Mouse (Mus musculus) G1E (cell line): ENCODE measurements at regions not wholly inside any gene's neighbourhood (a gene's known extent, or its start where the extent isn't known, plus 50 kb on each side); places are given as distances from the start of the nearest gene placed in this dataset.

Experiments
- ATAC-seq: 2 replicates; pipeline ENCODE4 v1.8.0; 2016; ENCODE audit warnings: mild to moderate bottlenecking; ENCODE audit not compliant: insufficient number of reproducible peaks, poor library complexity, low FRiP score, severe bottlenecking; ENCODE audit errors: extremely low read depth
- DNase-seq: peaks from one replicate; pipeline ENCODE4 v3.0.0; 2012; ENCODE audit warnings: low spot score
- H3K27me3 ChIP-seq: 2 replicates; pipeline ENCODE4 v1.6.1; 2012; ENCODE audit warnings: mild to moderate bottlenecking, low read length, inconsistent platforms; ENCODE audit not compliant: insufficient read depth
- H3K36me3 ChIP-seq: replicated peaks from 2 replicates; pipeline ENCODE3; 2012; ENCODE audit warnings: mild to moderate bottlenecking, inconsistent platforms
- H3K4me1 ChIP-seq: 2 replicates; pipeline ENCODE4 v1.6.1; 2012; ENCODE audit warnings: low read depth, low read length, inconsistent platforms, mixed read lengths; ENCODE audit not compliant: insufficient read depth
- H3K4me3 ChIP-seq: 2 replicates; pipeline ENCODE4 v1.5.1; 2012; ENCODE audit warnings: low read depth, mild to moderate bottlenecking, inconsistent platforms, low read length, moderate library complexity, mixed read lengths
- H3K9me3 ChIP-seq: replicated peaks from 2 replicates; pipeline ENCODE4 v1.6.1; 2012; ENCODE audit warnings: inconsistent platforms
- CTCF ChIP-seq: IDR thresholded peaks from 2 replicates; pipeline ENCODE4 v1.5.1; 2012; ENCODE audit warnings: low read depth, low read length, inconsistent platforms, mixed read lengths
- GATA1 ChIP-seq: IDR thresholded peaks from 2 replicates; pipeline ENCODE4 v1.6.1; 2012; ENCODE audit warnings: borderline replicate concordance, low read length, inconsistent platforms, mixed read lengths
- GATA2 ChIP-seq: IDR thresholded peaks from 2 replicates; pipeline ENCODE4 v1.6.1; 2012; ENCODE audit warnings: low read depth, low read length, inconsistent platforms, borderline replicate concordance
- POLR2AphosphoS5 ChIP-seq: IDR thresholded peaks from 2 replicates; pipeline ENCODE4 v1.6.1; 2012; ENCODE audit warnings: low read depth, low read length, inconsistent platforms; ENCODE audit not compliant: insufficient replicate concordance
- TAL1 ChIP-seq: conservative IDR thresholded peaks from 2 replicates; pipeline ENCODE4 v1.6.1; 2012; ENCODE audit warnings: low read depth, low read length, inconsistent platforms, mixed read lengths

- Histone ChIP-seq H3K4me3 (no peak overlapping the region), H3K27me3 (no peaks in the 10 kb centered on the region), H3K9me3 (no peaks in the 10 kb centered on the region), H3K36me3 (no peaks in the 10 kb centered on the region), H3K4me1 (no peaks in the 10 kb centered on the region)
- ATAC-seq (no peak), DNase-seq (no peak)
- TF ChIP-seq POLR2AphosphoS5 (no peak), GATA2 (no peak), GATA1 (no peak), TAL1 (no peak), CTCF (no peak)
These were observed 430.1 kb downstream of the Rps29 start for GRCm38 (mm10) chr12:68728882-68729281.

GRCm38 (mm10) chr12:68718946-68719345 is 440.0 kb downstream of the Rps29 start:
- ATAC-seq = no peak
- Histone ChIP-seq H3K4me3 (no peak overlapping the region), H3K27me3 (no peaks in the 10 kb centered on the region), H3K9me3 (0 out of 2 replicates have a peak, but pooled peaks cover 4% of the 10 kb centered on the region), H3K4me1 (no peaks in the 10 kb centered on the region), H3K36me3 (no peaks in the 10 kb centered on the region)
- TF ChIP-seq GATA2 = no peak
- TF ChIP-seq POLR2AphosphoS5 = no peak
- no peak for DNase-seq

- no peak for TF ChIP-seq GATA2
- TF ChIP-seq GATA1 = no peak
- TF ChIP-seq TAL1 = no peak
- no peak for TF ChIP-seq POLR2AphosphoS5
- no peak for TF ChIP-seq CTCF
- no peak for DNase-seq
- Histone ChIP-seq H3K27me3 (no peaks in the 10 kb centered on the region), H3K9me3 (no peaks in the 10 kb centered on the region; the same call in 1 of the 2 replicates), H3K4me3 (no peak overlapping the region), H3K36me3 (no peaks in the 10 kb centered on the region), H3K4me1 (no peaks in the 10 kb centered on the region)
- ATAC-seq = no peak
These were observed 464.4 kb downstream of the Rps29 start for GRCm38 (mm10) chr12:68694275-68695267.

GRCm38 (mm10) chr12:68688262-68688661 is 470.7 kb downstream of the Rps29 start:
- no peaks in the 10 kb centered on the region for H3K9me3 ChIP-seq
- no peak for TF ChIP-seq CTCF
- TF ChIP-seq POLR2AphosphoS5 = no peak
- no peak for TF ChIP-seq GATA2
- TF ChIP-seq GATA1 = no peak
- no peak for TF ChIP-seq TAL1
- DNase-seq (no peak), ATAC-seq (no peak)
- H3K4me3 ChIP-seq = no peak overlapping the region
- no peaks in the 10 kb centered on the region for H3K27me3 ChIP-seq
- no peaks in the 10 kb centered on the region for H3K36me3 ChIP-seq
- no peaks in the 10 kb centered on the region for H3K4me1 ChIP-seq

- no peak overlapping the region for H3K4me3 ChIP-seq
- H3K36me3 ChIP-seq = no peaks in the 10 kb centered on the region
- H3K4me1 ChIP-seq = no peaks in the 10 kb centered on the region
- DNase-seq = no peak
- no peak for TF ChIP-seq CTCF
- no peak for TF ChIP-seq TAL1
- no peak for TF ChIP-seq GATA2
- TF ChIP-seq GATA1 = no peak
- TF ChIP-seq POLR2AphosphoS5 = no peak
- no peak for ATAC-seq
- peaks cover 4% of the 10 kb centered on the region for H3K9me3 ChIP-seq
- no peaks in the 10 kb centered on the region for H3K27me3 ChIP-seq
These were observed 475.1 kb downstream of the Rps29 start for GRCm38 (mm10) chr12:68683897-68684296.

GRCm38 (mm10) chr12:68683176-68683575 is 475.8 kb downstream of the Rps29 start:
- Histone ChIP-seq H3K4me3 (no peak overlapping the region), H3K4me1 (no peaks in the 10 kb centered on the region), H3K9me3 (peaks cover 4% of the 10 kb centered on the region), H3K27me3 (no peaks in the 10 kb centered on the region), H3K36me3 (no peaks in the 10 kb centered on the region)
- DNase-seq (no peak), ATAC-seq (no peak)
- no peak for TF ChIP-seq GATA1
- no peak for TF ChIP-seq GATA2
- no peak for TF ChIP-seq TAL1
- TF ChIP-seq POLR2AphosphoS5 = no peak
- TF ChIP-seq CTCF = no peak
